Mouse (Mus musculus) stomach, embryonic 14.5 days (tissue): ENCODE data around the gene B3galnt2. TPM values are rescaled to one million over a fixed set of nuclear protein-coding genes. Genes with fewer than 3 reads are reported as not detected.

Source experiments
- ATAC-seq: fragments of 200-750 bp; cut with Nextera tagmentation; 2 replicates; pipeline ENCODE4 v1.8.0; 2017; ENCODE audit warnings: low read depth, moderate TSS enrichment; ENCODE audit not compliant: insufficient number of reproducible peaks, insufficient read depth, low FRiP score
- H3K27ac ChIP-seq: fragments of 300-500 bp; sonication (generic); 2 replicates; pipeline ENCODE4 v1.5.1; 2014; ENCODE audit warnings: mild to moderate bottlenecking, low read length, moderate library complexity, mixed read lengths
- H3K27me3 ChIP-seq: fragments of 300-500 bp; sonication (generic); 2 replicates; pipeline ENCODE4 v1.6.1; 2014; ENCODE audit warnings: low read length, control low read depth, mixed read lengths; ENCODE audit not compliant: control insufficient read depth, insufficient read depth
- H3K36me3 ChIP-seq: fragments of 300-500 bp; sonication (generic); 2 replicates; pipeline ENCODE4 v1.6.1; 2014; ENCODE audit warnings: mild to moderate bottlenecking, control low read depth, low read length, moderate library complexity, mixed read lengths; ENCODE audit not compliant: control insufficient read depth, insufficient read depth
- H3K4me1 ChIP-seq: fragments of 300-500 bp; sonication (generic); 2 replicates; pipeline ENCODE4 v1.6.1; 2014; ENCODE audit warnings: low read length, control low read depth, mixed read lengths; ENCODE audit not compliant: control insufficient read depth, insufficient read depth
- H3K4me2 ChIP-seq: fragments of 300-500 bp; sonication (generic); replicated peaks from 2 replicates; pipeline ENCODE4 v1.6.1; 2014; ENCODE audit warnings: low read depth, low read length, control low read depth
- H3K4me3 ChIP-seq: fragments of 300-500 bp; sonication (generic); 2 replicates; pipeline ENCODE4 v1.5.1; 2014; ENCODE audit warnings: low read depth, low read length, control low read depth
- H3K9ac ChIP-seq: fragments of 300-500 bp; sonication (generic); replicated peaks from 2 replicates; pipeline ENCODE4 v1.6.1; 2014; ENCODE audit warnings: low read depth, mild to moderate bottlenecking, control low read depth, low read length, moderate library complexity, mixed read lengths
- H3K9me3 ChIP-seq: fragments of 300-500 bp; sonication (generic); 2 replicates; pipeline ENCODE4 v1.6.1; 2016; ENCODE audit warnings: low read depth, low read length, control low read depth; ENCODE audit not compliant: control insufficient read depth
- WGBS: fragments of 180-500 bp; shearing (Covaris S2); extraction: QIAGEN DNeasy Blood & Tissue Kit; methylation state at CpG from one replicate; pipeline ENCODE4 v1.1.7; 2014; 5-methylcytosine and 5-hydroxymethylcytosine counted together
- polyA plus RNA-seq: library from polyadenylated mRNA; unstranded; fragments of >200 nt; fragmentation: Nextera tagmentation; extraction: Ambion mirVana; gene quantifications from 2 replicates; pipeline ENCODE4 v1.2.1, GENCODE M21; 2014

The B3galnt2 gene
- 45.6 and 50.4 TPM in 2 replicates for polyA plus RNA-seq

- Histone ChIP-seq H3K4me3 (peak within 1 kb of the TSS; percentile 90), H3K27ac (peak within 1 kb of the TSS; percentile 86), H3K36me3 (no peaks in the 10 kb centered on the region), H3K4me1 (peaks cover 4% of the 10 kb centered on the region; the same call in 1 of the 2 replicates), H3K9ac (peak within 1 kb of the TSS; percentile 67), H3K4me2 (peak within 1 kb of the TSS; percentile 76), H3K9me3 (no peaks in the 10 kb centered on the region), H3K27me3 (no peaks in the 10 kb centered on the region)
- under 1% methylated on average over 73 of the region's 78 CpGs for WGBS
- ATAC-seq, result peak; percentile 99
Measured at GRCm38 (mm10) chr13:13953874-13954832, at the start of gene B3galnt2. B3galnt2 (plus strand) TSS chr13:13954469.

GRCm38 (mm10) chr13:13911341-13911740 lies 42.9 kb upstream of the B3galnt2 start:
- Histone ChIP-seq H3K4me3 (no peak overlapping the region), H3K9me3 (no peaks in the 10 kb centered on the region), H3K27ac (no peak overlapping the region), H3K9ac (no peak overlapping the region), H3K4me1 (no peaks in the 10 kb centered on the region), H3K27me3 (no peaks in the 10 kb centered on the region), H3K36me3 (no peaks in the 10 kb centered on the region), H3K4me2 (no peak overlapping the region)
- 43% methylated on average over 2 of the region's 2 CpGs for WGBS
- no peak for ATAC-seq

- Histone ChIP-seq H3K4me3 (no peak overlapping the region), H3K27me3 (no peaks in the 10 kb centered on the region), H3K27ac (no peak overlapping the region), H3K36me3 (no peaks in the 10 kb centered on the region), H3K9ac (no peak overlapping the region), H3K9me3 (no peaks in the 10 kb centered on the region), H3K4me1 (no peaks in the 10 kb centered on the region), H3K4me2 (no peak overlapping the region)
- ATAC-seq, result no peak
- 80% methylated on average over 3 of the region's 3 CpGs for WGBS
Measured at GRCm38 (mm10) chr13:13919396-13919795, 34.9 kb upstream of the B3galnt2 start.

GRCm38 (mm10) chr13:13922526-13922925 lies 31.7 kb upstream of the B3galnt2 start:
- no peaks in the 10 kb centered on the region for H3K27me3 ChIP-seq
- ATAC-seq, result no peak

GRCm38 (mm10) chr13:13929982-13930381 lies 24.3 kb upstream of the B3galnt2 start:
- Histone ChIP-seq H3K4me2 (no peak overlapping the region), H3K4me3 (no peak overlapping the region), H3K27me3 (no peaks in the 10 kb centered on the region), H3K27ac (no peak overlapping the region), H3K9ac (no peak overlapping the region), H3K9me3 (no peaks in the 10 kb centered on the region), H3K36me3 (no peaks in the 10 kb centered on the region), H3K4me1 (no peaks in the 10 kb centered on the region)
- ATAC-seq, result no peak
- 72% methylated on average over 2 of the region's 2 CpGs for WGBS

More at GRCm38 (mm10) chr13:13922526-13922925, 31.7 kb upstream of the B3galnt2 start:
- H3K27ac ChIP-seq, result no peak overlapping the region
- no peaks in the 10 kb centered on the region for H3K4me1 ChIP-seq
- no peak overlapping the region for H3K4me2 ChIP-seq
- H3K9me3 ChIP-seq, result no peaks in the 10 kb centered on the region
- H3K4me3 ChIP-seq, result no peak overlapping the region
- H3K9ac ChIP-seq, result no peak overlapping the region
- no peaks in the 10 kb centered on the region for H3K36me3 ChIP-seq

GRCm38 (mm10) chr13:13954931-13955330 lies 662 bp downstream of the B3galnt2 start:
- peak overlapping the region; percentile 67 for H3K9ac ChIP-seq
- peak overlapping the region; percentile 90 for H3K4me3 ChIP-seq
- H3K4me2 ChIP-seq, result peak overlapping the region; percentile 66
- no peaks in the 10 kb centered on the region for H3K36me3 ChIP-seq
- H3K4me1 ChIP-seq, result peaks cover 4% of the 10 kb centered on the region; the same call in 1 of the 2 replicates
- ATAC-seq, result peak; percentile 26
- under 1% methylated on average over 29 of the region's 29 CpGs for WGBS
- no peaks in the 10 kb centered on the region for H3K27me3 ChIP-seq
- H3K27ac ChIP-seq, result peak overlapping the region; percentile 80
- no peaks in the 10 kb centered on the region for H3K9me3 ChIP-seq

- 78% methylated on average over 4 of the region's 4 CpGs for WGBS
- H3K4me2 ChIP-seq, result 0 out of 2 replicates have a peak overlapping the region, but pooled peaks have one; percentile 8
- ATAC-seq, result no peak
- H3K4me1 ChIP-seq, result peaks cover 4% of the 10 kb centered on the region; the same call in 1 of the 2 replicates
- H3K9me3 ChIP-seq, result no peaks in the 10 kb centered on the region
- H3K27me3 ChIP-seq, result no peaks in the 10 kb centered on the region
- no peak overlapping the region for H3K9ac ChIP-seq
- H3K27ac ChIP-seq, result no peak overlapping the region
- H3K4me3 ChIP-seq, result no peak overlapping the region
- H3K36me3 ChIP-seq, result no peaks in the 10 kb centered on the region
Measured at GRCm38 (mm10) chr13:13956686-13957085, 2.4 kb downstream of the B3galnt2 start.

GRCm38 (mm10) chr13:13960211-13960610 lies 5.9 kb downstream of the B3galnt2 start:
- Histone ChIP-seq H3K9me3 (no peaks in the 10 kb centered on the region), H3K27me3 (no peaks in the 10 kb centered on the region), H3K4me3 (no peak overlapping the region), H3K9ac (no peak overlapping the region), H3K36me3 (no peaks in the 10 kb centered on the region), H3K27ac (no peak overlapping the region), H3K4me1 (peaks cover 4% of the 10 kb centered on the region; the same call in 1 of the 2 replicates), H3K4me2 (no peak overlapping the region)
- no peak for ATAC-seq
- WGBS, result 89% methylated on average over 4 of the region's 4 CpGs
